Mouse (Mus musculus) spleen, adult 10 weeks (tissue): ENCODE data around the gene Shpk. TPM values are rescaled to one million over a fixed set of nuclear protein-coding genes. Genes with fewer than 3 reads are reported as not detected.

Experiments
- polyA plus RNA-seq: library from polyadenylated mRNA; stranded (reverse); fragments of 350-450 nt; fragmentation: Illumina TruSeq; extraction: RNeasy Lipid Tissue Mini Kit (QIAGEN cat#74804); gene quantifications from one replicate; pipeline ENCODE4 v1.2.3, GENCODE M21; 2015; ENCODE audit warnings: low replicate concordance; ENCODE audit not compliant: insufficient read depth

Shpk gene
- polyA plus RNA-seq, result 3.7 TPM

GRCm38 (mm10) chr11:73199230-73199712 lies at the start of gene Shpk:
TSS of gene Shpk (plus strand) at chr11:73199460.

GRCm38 (mm10) chr11:73159957-73160810 lies 39.1 kb upstream of the Shpk start, which contains the start of gene P2rx5:
TSS of gene P2rx5 (plus strand) at chr11:73160421.

GRCm38 (mm10) chr11:73176608-73177508 lies 22.4 kb upstream of the Shpk start, which contains the start of the genes Emc6 and Tax1bp3:
TSS of gene Emc6 (minus strand) at chr11:73177037.
TSS of gene Tax1bp3 (plus strand) at chr11:73177083.

GRCm38 (mm10) chr11:73198603-73199229 lies 544 bp upstream of the Shpk start, which contains the start of gene Ctns:
TSS of gene Ctns (minus strand) at chr11:73199042.

GRCm38 (mm10) chr11:73233992-73234391 lies 34.7 kb downstream of the Shpk start, which contains the start of gene Trpv1:
TSS of gene Trpv1 (plus strand) at chr11:73234292.

GRCm38 (mm10) chr11:73267267-73267666 lies 68.0 kb downstream of the Shpk start, which contains the start of gene Trpv3:
TSS of gene Trpv3 (plus strand) at chr11:73267388.

Other genes starting within 250 kb of the Shpk start
- gene Atp2a3, start 238.3 kb upstream of the Shpk start, polyA plus RNA-seq, result 185 TPM
- gene P2rx1, start 200.4 kb upstream of the Shpk start, polyA plus RNA-seq, result 5.7 TPM
- gene Camkk1, start 180.5 kb upstream of the Shpk start, polyA plus RNA-seq, result 2.9 TPM
- 11.3 TPM for gene Ncbp3, start 151.7 kb upstream of the Shpk start, polyA plus RNA-seq
- 5.1 TPM for gene Itgae, start 108.9 kb upstream of the Shpk start, polyA plus RNA-seq
- gene Haspin, start 61.2 kb upstream of the Shpk start, polyA plus RNA-seq, result 8.5 TPM
- gene P2rx5, start 39.0 kb upstream of the Shpk start, polyA plus RNA-seq, result 0.90 TPM
- 43.9 TPM for gene Emc6, start 22.4 kb upstream of the Shpk start, polyA plus RNA-seq
- gene Tax1bp3, start 22.4 kb upstream of the Shpk start, polyA plus RNA-seq, result 26.3 TPM
- gene Ctns, start 418 bp upstream of the Shpk start, polyA plus RNA-seq, result 23.1 TPM
- gene Trpv1, start 34.8 kb downstream of the Shpk start, polyA plus RNA-seq, result not detected
- gene Trpv3, start 67.9 kb downstream of the Shpk start, polyA plus RNA-seq, result 1.4 TPM
- gene Aspa, start 130.1 kb downstream of the Shpk start, polyA plus RNA-seq, result 2.9 TPM
- not detected for gene Gm49340, start 130.3 kb downstream of the Shpk start, polyA plus RNA-seq
- gene Spata22, start 130.3 kb downstream of the Shpk start, polyA plus RNA-seq, result not detected
- not detected for gene Olfr20, start 151.3 kb downstream of the Shpk start, polyA plus RNA-seq
- gene Olfr376, start 171.8 kb downstream of the Shpk start, polyA plus RNA-seq, result not detected
- gene Olfr1, start 200.2 kb downstream of the Shpk start, polyA plus RNA-seq, result not detected
- gene Olfr378, start 229.0 kb downstream of the Shpk start, polyA plus RNA-seq, result not detected